Mouse (Mus musculus) brain, adult 2 months (tissue): ENCODE measurements at regions not wholly inside any gene's neighbourhood (a gene's known extent, or its start where the extent isn't known, plus 50 kb on each side); places are given as distances from the start of the nearest gene placed in this dataset.

Experiments used
- DNase-seq: peaks from one replicate; pipeline ENCODE4 v3.0.0; 2011; ENCODE audit warnings: low read depth, low spot score

- DNase-seq: no peak
These were observed 233.2 kb downstream of the Plpp3 start for GRCm38 (mm10) chr4:105390378-105390777.

- no peak for DNase-seq
These were observed 237.2 kb downstream of the Plpp3 start for GRCm38 (mm10) chr4:105394366-105394765.

- no peak for DNase-seq
These were observed 240.3 kb downstream of the Plpp3 start for GRCm38 (mm10) chr4:105397451-105397850.

DNA sequence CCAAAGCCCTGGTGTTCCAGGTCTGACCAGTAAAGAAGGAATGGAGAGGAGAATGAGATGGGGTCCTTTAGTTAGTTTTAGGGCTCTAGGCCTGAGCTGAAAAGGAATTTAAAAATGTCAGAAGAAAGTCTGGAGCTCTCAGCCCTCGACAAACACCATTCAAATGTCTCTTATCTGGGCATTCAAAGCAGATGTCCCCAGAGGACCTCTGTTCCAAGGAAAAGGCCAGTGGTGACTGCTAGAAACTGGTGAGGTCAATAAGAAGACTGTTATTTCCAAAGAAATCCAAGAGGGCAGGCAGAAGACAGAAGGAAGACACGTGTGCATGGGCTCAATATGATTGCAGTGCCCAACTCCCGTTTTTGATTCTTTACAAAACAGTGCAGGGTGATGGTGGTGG, 244.9 kb downstream of the Plpp3 start:
- DNase-seq: no peak

- DNase-seq: no peak
These were observed 246.0 kb downstream of the Plpp3 start for GRCm38 (mm10) chr4:105403169-105403568.

DNA sequence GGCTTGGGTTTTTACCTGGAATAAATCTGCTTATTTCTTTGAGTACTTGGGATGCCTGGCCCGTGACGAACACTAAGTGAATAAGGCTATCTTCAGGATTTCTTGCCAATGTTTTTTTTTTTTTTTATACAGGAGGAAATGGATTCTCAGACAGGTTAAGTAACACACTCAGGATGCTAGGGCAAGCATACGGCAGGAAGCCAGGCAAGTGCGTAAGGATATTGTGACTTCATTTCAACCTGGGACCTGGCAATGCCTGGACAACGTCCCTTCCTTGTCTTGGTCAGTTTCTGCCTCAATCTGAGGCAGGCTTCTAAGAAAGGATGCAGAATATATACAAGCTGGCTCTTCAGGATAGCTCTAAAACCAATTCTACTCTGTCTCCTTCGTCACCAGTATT, 246.5 kb downstream of the Plpp3 start:
- DNase-seq: no peak

DNA sequence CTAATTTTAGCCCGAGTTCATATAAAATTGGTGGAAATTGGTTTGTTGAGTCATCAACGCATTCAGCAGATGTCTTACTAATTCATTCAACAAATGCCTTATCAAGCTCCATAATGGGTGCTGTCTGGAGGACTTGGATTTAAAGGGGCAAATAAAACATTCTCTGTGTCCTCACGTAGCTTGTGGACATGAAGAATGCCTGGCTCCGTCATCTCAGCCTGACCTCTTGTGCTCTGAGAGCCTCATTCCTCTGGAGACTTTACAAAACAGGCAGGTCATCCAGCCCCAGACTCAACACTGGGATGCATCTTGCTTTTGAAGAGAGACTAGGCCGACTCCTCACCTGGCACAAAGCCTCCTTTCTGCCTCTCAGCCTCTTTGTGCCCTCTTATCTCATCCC, 248.6 kb downstream of the Plpp3 start:
- DNase-seq: peak; percentile 14

- DNase-seq: peak; percentile 19
These were observed 249.8 kb downstream of the Plpp3 start for GRCm38 (mm10) chr4:105406786-105407464.

DNA sequence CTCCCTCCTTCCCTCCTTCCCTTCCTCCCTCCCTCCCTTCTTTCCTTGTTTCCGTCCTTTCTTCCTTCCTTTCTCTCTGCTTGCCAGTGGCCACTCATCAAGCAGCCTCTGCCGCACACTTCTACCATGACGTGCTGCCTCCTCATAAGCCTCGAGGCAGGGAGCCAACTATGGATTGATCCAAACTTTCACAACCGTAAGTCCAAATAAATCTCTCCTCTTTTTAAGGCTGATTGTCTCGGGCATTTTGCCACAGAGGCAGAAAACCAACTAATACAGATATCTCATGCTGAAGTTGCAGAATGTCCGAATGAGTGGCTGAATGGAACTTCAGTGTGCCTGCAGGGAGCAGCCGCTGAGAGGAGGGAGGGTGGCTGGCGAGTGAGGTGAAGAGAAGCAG, 251.7 kb downstream of the Plpp3 start:
- no peak for DNase-seq

- no peak for DNase-seq
These were observed 260.0 kb downstream of the Plpp3 start for GRCm38 (mm10) chr4:105417166-105417565.

DNA sequence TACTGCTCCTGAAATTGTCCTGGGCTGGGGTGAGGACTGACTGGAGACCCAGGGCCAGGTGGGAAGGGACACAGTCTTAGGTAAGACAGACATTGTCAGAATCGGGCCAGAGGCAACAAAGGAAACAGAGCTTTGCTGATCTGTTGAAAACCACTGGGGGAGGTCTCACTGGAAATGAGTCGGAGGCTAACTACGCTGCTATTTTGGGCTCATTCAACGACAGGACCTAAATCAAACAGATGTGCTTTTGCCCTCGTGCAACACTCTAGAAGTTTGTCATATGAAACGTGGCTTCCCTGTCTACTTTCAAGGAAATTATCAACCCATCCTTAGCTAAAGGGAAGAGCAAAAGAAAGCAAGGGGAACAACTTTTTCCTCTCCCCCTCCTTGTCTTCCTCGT, 265.3 kb downstream of the Plpp3 start:
- no peak for DNase-seq

DNA sequence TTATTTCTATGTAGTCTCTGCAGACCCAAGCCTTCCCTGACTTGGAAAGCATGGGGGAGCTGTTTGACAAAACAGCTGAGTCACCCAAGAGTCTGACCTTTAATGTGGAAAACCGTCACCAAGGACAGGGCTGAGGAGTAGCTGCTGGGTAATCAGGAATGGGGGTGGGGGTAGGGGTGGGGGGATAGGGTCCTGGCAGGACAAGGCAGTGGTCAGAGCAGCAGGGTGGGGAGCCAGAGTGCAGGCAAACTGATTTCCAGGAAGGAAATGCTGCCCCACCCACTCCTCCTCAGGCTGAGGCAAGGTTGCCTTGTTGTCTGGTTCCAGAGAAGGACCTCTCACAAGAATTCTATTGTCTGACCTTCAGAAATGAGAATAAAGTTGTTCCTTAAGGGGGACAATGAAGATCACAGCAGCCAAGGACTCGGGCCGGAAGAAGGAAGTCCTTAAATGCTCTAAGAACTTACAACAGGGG, 266.6 kb downstream of the Plpp3 start:
- no peak for DNase-seq

- no peak for DNase-seq
These were observed 267.9 kb downstream of the Plpp3 start for GRCm38 (mm10) chr4:105425086-105425485.

DNA sequence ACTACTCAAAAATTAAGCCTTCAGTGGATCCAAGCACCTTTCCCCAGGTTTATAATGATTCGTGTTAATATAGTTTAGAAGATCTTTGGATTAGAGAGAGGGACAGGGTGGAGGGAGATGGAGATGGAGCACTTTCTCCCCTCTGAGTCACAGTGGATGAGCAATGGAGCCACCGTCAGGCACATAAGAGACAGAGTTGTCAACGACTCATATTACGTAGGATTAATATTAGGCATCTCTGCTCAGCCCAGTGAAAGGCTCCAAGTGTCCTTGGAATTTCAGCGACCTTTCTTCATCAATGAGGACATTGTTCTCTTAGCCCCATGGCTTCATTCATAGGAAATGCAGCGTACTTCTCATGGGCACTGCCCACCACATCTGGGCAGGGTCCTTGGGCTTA, 270.4 kb downstream of the Plpp3 start:
- no peak for DNase-seq

DNA sequence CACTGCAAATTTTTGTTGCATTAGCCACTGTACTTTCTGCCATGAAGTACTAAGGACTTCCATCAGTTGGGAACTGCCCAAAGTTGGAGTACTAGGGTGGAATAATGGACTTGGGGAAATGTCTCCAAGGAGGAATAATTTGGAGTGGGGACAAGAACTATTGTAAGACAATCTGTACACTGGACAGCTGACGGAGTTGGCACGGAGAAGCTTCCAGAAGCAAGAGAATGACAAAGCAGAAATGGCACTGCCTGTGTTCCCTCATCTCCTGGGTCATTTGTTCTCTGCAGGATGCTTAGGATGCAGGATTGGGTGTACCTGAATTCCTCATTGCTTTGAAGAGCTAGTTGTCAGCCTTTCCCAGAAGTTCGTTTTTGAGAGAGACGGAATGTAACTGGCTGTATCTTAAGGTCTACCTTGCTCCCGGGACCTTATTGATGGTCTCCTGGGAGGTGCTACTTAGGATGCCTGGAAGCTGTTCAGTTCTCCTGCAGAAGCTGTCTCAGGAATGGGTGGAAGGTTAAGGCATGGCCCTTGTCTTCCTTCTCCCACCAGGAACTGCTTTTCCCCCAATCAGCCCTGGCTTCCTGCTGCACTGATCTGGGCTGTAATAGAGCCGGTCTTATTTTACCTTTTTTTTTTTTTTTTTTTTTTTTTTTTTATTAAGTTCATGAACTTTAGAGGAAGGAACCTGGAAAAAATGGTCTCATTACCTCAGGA, 272.4 kb downstream of the Plpp3 start:
- no peak for DNase-seq

DNA sequence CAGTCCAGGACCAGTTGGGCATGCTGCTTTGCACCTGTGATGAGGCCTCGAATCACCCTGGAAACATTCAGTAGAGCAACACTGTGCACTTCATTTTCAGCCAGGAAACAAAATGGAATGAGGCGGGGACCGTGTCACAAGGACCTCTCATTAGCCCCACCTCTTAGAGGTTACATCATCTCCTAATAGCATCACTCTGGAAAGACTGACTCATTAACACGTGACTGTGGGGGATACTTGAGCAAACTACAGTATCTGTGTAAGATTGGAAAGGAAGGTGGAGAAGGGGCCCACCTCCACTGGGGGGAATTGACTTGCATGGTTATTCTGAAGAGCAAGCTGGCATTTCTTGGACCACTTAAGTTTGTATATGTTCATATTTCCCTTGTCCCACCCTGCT, 275.3 kb downstream of the Plpp3 start:
- DNase-seq: no peak

GRCm38 (mm10) chr4:105437141-105437540, 280.0 kb downstream of the Plpp3 start:
- DNase-seq: peak; percentile 33

- DNase-seq: no peak
These were observed 292.1 kb downstream of the Plpp3 start for GRCm38 (mm10) chr4:105449046-105449860.

- no peak for DNase-seq
These were observed 293.7 kb downstream of the Plpp3 start for GRCm38 (mm10) chr4:105450881-105451280.

DNA sequence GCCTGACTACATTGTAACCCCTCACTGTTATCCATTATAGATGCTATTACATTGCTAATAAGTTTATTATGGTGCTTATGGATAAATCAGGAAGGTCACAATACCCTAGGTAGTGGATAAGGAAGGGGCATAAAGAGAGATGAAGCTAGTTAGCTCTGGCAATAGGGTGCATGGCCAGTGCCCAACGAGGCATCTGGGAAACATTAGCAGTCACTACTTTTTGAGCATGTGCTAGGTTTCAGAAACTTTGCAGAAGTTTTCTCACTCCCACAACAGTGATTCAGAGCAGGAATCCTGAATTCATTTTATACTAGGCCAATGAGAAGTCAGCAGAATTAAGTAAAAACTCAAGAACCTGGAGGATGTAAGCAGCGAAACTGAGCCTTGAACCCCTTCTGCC, 294.7 kb downstream of the Plpp3 start:
- DNase-seq: no peak

DNA sequence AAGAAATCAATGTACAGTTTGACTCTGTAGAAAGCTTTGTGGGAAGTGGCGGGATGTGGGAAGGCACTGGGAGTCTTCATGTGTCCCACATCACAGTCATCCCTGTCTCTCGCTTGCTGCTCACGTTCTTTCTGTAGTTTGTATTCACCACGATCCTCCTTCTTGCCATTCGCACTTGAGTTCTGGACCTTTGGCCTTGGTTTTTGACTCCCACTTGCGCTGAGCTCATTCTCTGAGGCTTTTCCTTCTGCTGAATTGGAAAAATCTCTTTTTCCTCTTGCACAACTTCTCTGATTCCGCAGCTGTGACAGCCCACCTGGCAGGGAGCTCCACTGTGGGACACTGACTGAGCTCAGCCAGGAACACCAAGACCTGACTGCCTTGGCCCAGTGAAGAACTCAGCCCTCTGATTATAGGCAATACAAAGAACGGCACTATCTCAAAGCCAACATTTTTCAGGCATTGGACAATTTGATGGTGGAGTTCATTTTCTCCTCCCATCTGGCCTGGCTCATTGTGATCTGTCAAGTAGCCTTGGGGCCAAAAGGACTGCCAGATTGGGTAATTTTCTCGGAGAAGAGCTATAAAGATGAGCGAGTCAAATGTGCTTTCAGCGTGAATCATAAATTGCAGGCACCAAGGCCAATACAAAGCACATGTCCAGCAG, 299.9 kb downstream of the Plpp3 start:
- DNase-seq: peak; percentile 42
